Mouse (Mus musculus): Measurements from ENCODE around the gene Slc25a27. TPM values are rescaled to one million over a fixed set of nuclear protein-coding genes. Genes with fewer than 3 reads are reported as not detected.

Gene Slc25a27
- polyA plus RNA-seq, 1 experiment from 2014 or later = 5.9 TPM

GRCm38 (mm10) chr17:43684086-43684485 is 17.1 kb upstream of the Slc25a27 start:
- DNase-seq (ENCODE audit: low spot score) (no peak), ATAC-seq (ENCODE audit: low FRiP score, low TSS enrichment) (no peak)
- TF ChIP-seq CTCF (IDR thresholded peaks at IDR 0.05; ENCODE audit: low read depth) = no peak
- no peak for TF ChIP-seq EP300 (optimal IDR thresholded peaks at IDR 0.05)
- Histone ChIP-seq H3K36me3 (ENCODE audit: control insufficient read depth, insufficient read depth, low read length) (0 out of 2 replicates have a peak, but pooled peaks cover 2% of the 10 kb centered on the region), H3K27ac (replicated peaks) (no peak overlapping the region), H3K4me3 (ENCODE audit: low read depth, low read length) (no peak overlapping the region), H3K27me3 (ENCODE audit: control insufficient read depth, insufficient read depth, low read length) (no peaks in the 10 kb centered on the region), H3K4me2 (replicated peaks; ENCODE audit: low read depth) (no peak overlapping the region), H3K9me3 (ENCODE audit: control insufficient read depth, low read length) (no peaks in the 10 kb centered on the region), H3K9ac (ENCODE audit: low read length) (no peak overlapping the region), H3K4me1 (replicated peaks; ENCODE audit: control insufficient read depth, insufficient read depth) (no peaks in the 10 kb centered on the region)
- 86% methylated on average over 6 of the region's 7 CpGs for WGBS

- Histone ChIP-seq H3K36me3 (ENCODE audit: control insufficient read depth, insufficient read depth, low read length) (no peaks in the 10 kb centered on the region), H3K9ac (ENCODE audit: low read length) (no peak overlapping the region), H3K27ac (replicated peaks) (no peak overlapping the region), H3K4me3 (ENCODE audit: low read depth, low read length) (no peak overlapping the region), H3K27me3 (ENCODE audit: control insufficient read depth, insufficient read depth, low read length) (no peaks in the 10 kb centered on the region), H3K4me1 (replicated peaks; ENCODE audit: control insufficient read depth, insufficient read depth) (no peaks in the 10 kb centered on the region; the same call in 1 of the 2 replicates), H3K4me2 (replicated peaks; ENCODE audit: low read depth) (no peak overlapping the region), H3K9me3 (ENCODE audit: control insufficient read depth, low read length) (no peaks in the 10 kb centered on the region)
- 20% methylated on average over 1 of the region's 1 CpGs for WGBS
- no peak for DNase-seq (ENCODE audit: low spot score)
- TF ChIP-seq EP300 (optimal IDR thresholded peaks at IDR 0.05) (no peak), CTCF (IDR thresholded peaks at IDR 0.05; ENCODE audit: low read depth) (no peak)
- no peak; the same call in 1 of the 2 replicates for ATAC-seq (ENCODE audit: low FRiP score, low TSS enrichment)
Measured at GRCm38 (mm10) chr17:43677317-43677716, 10.3 kb upstream of the Slc25a27 start.

- Histone ChIP-seq H3K4me3 (ENCODE audit: low read depth, low read length) (no peak overlapping the region), H3K4me1 (replicated peaks; ENCODE audit: control insufficient read depth, insufficient read depth) (no peaks in the 10 kb centered on the region; the same call in 1 of the 2 replicates), H3K9me3 (ENCODE audit: control insufficient read depth, low read length) (no peaks in the 10 kb centered on the region), H3K27me3 (ENCODE audit: control insufficient read depth, insufficient read depth, low read length) (no peaks in the 10 kb centered on the region), H3K27ac (replicated peaks) (no peak overlapping the region), H3K36me3 (ENCODE audit: control insufficient read depth, insufficient read depth, low read length) (no peaks in the 10 kb centered on the region), H3K4me2 (replicated peaks; ENCODE audit: low read depth) (no peak overlapping the region), H3K9ac (ENCODE audit: low read length) (no peak overlapping the region)
- WGBS = 84% methylated on average over 1 of the region's 1 CpGs
- TF ChIP-seq EP300 (optimal IDR thresholded peaks at IDR 0.05) (no peak), CTCF (IDR thresholded peaks at IDR 0.05; ENCODE audit: low read depth) (no peak)
- ATAC-seq (ENCODE audit: low FRiP score, low TSS enrichment) (no peak), DNase-seq (ENCODE audit: low spot score) (no peak)
Measured at GRCm38 (mm10) chr17:43676241-43676640, 9.2 kb upstream of the Slc25a27 start.

GRCm38 (mm10) chr17:43675228-43675627 is 8.2 kb upstream of the Slc25a27 start:
- Histone ChIP-seq H3K4me3 (ENCODE audit: low read depth, low read length) (no peak overlapping the region), H3K4me1 (replicated peaks; ENCODE audit: control insufficient read depth, insufficient read depth) (no peaks in the 10 kb centered on the region; the same call in 1 of the 2 replicates), H3K9ac (ENCODE audit: low read length) (no peak overlapping the region), H3K9me3 (ENCODE audit: control insufficient read depth, low read length) (no peaks in the 10 kb centered on the region), H3K27me3 (ENCODE audit: control insufficient read depth, insufficient read depth, low read length) (no peaks in the 10 kb centered on the region), H3K36me3 (ENCODE audit: control insufficient read depth, insufficient read depth, low read length) (no peaks in the 10 kb centered on the region), H3K4me2 (replicated peaks; ENCODE audit: low read depth) (no peak overlapping the region), H3K27ac (replicated peaks) (no peak overlapping the region)
- TF ChIP-seq CTCF (IDR thresholded peaks at IDR 0.05; ENCODE audit: low read depth) (no peak), EP300 (optimal IDR thresholded peaks at IDR 0.05) (no peak)
- ATAC-seq (ENCODE audit: low FRiP score, low TSS enrichment) = peak; percentile 64
- WGBS = 30% methylated on average over 1 of the region's 1 CpGs
- peak; percentile 31 for DNase-seq (ENCODE audit: low spot score)

- Histone ChIP-seq H3K27ac (replicated peaks) (no peak overlapping the region), H3K4me1 (replicated peaks; ENCODE audit: control insufficient read depth, insufficient read depth) (peaks cover 2% of the 10 kb centered on the region; the same call in 1 of the 2 replicates), H3K4me3 (ENCODE audit: low read depth, low read length) (no peak overlapping the region), H3K4me2 (replicated peaks; ENCODE audit: low read depth) (no peak overlapping the region), H3K9me3 (ENCODE audit: control insufficient read depth, low read length) (no peaks in the 10 kb centered on the region), H3K9ac (ENCODE audit: low read length) (no peak overlapping the region), H3K36me3 (ENCODE audit: control insufficient read depth, insufficient read depth, low read length) (no peaks in the 10 kb centered on the region), H3K27me3 (ENCODE audit: control insufficient read depth, insufficient read depth, low read length) (no peaks in the 10 kb centered on the region)
- ATAC-seq (ENCODE audit: low FRiP score, low TSS enrichment) (no peak), DNase-seq (ENCODE audit: low spot score) (no peak)
- TF ChIP-seq CTCF (IDR thresholded peaks at IDR 0.05; ENCODE audit: low read depth) = no peak
- no peak for TF ChIP-seq EP300 (optimal IDR thresholded peaks at IDR 0.05)
- 56% methylated on average over 4 of the region's 4 CpGs for WGBS
Measured at GRCm38 (mm10) chr17:43671907-43672306, 4.9 kb upstream of the Slc25a27 start.

- Histone ChIP-seq H3K4me3 (ENCODE audit: low read depth, low read length) (no peak overlapping the region), H3K9ac (ENCODE audit: low read length) (0 out of 2 replicates have a peak overlapping the region, but pooled peaks have one; percentile 8), H3K27me3 (ENCODE audit: control insufficient read depth, insufficient read depth, low read length) (no peaks in the 10 kb centered on the region), H3K36me3 (ENCODE audit: control insufficient read depth, insufficient read depth, low read length) (no peaks in the 10 kb centered on the region), H3K27ac (replicated peaks) (no peak overlapping the region), H3K9me3 (ENCODE audit: control insufficient read depth, low read length) (no peaks in the 10 kb centered on the region), H3K4me2 (replicated peaks; ENCODE audit: low read depth) (peak overlapping the region; percentile 27), H3K4me1 (replicated peaks; ENCODE audit: control insufficient read depth, insufficient read depth) (peaks cover 2% of the 10 kb centered on the region; the same call in 1 of the 2 replicates)
- DNase-seq (ENCODE audit: low spot score) (no peak), ATAC-seq (ENCODE audit: low FRiP score, low TSS enrichment) (no peak)
- 49% methylated on average over 6 of the region's 6 CpGs for WGBS
- TF ChIP-seq EP300 (optimal IDR thresholded peaks at IDR 0.05) = no peak
- TF ChIP-seq CTCF (IDR thresholded peaks at IDR 0.05; ENCODE audit: low read depth) = no peak
Measured at GRCm38 (mm10) chr17:43669145-43669695, 2.2 kb upstream of the Slc25a27 start.

Measured in stomach, postnatal 0 days (tissue).